Mouse (Mus musculus): Measurements from ENCODE around the gene Cwc22. TPM values are rescaled to one million over a fixed set of nuclear protein-coding genes. Genes with fewer than 3 reads are reported as not detected.
"Not testable (repeated sequence)": the region's sequence is repeated elsewhere in the genome, so short reads cannot be mapped to it uniquely, and the experiment has no call there.

Gene Cwc22
- total and polyA plus RNA-seq, 2 experiments from 2014 or later = 10.4 to 24.6 TPM

GRCm38 (mm10) chr2:77900741-77901140 is 45.4 kb downstream of the Cwc22 start:
- Histone ChIP-seq H3K36me3 (ENCODE audit: insufficient read depth) (peaks cover 43% of the 10 kb centered on the region), H3K27me3 (ENCODE audit: insufficient read depth, low read length) (no peaks in the 10 kb centered on the region), H3K4me2 (ENCODE audit: low read depth) (no peak overlapping the region), H3K27ac (ENCODE audit: low read depth, low read length) (no peak overlapping the region), H3K4me1 (ENCODE audit: insufficient read depth) (no peaks in the 10 kb centered on the region), H3K9me3 (ENCODE audit: low read length) (no peaks in the 10 kb centered on the region), H3K4me3 (ENCODE audit: low read depth, low read length) (no peak overlapping the region), H3K9ac (no peak overlapping the region)
- no peak for ATAC-seq
- 98% methylated on average over 5 of the region's 5 CpGs for WGBS
- TF ChIP-seq CTCF (IDR thresholded peaks at IDR 0.05; ENCODE audit: low read depth) = no peak
- DNase-seq = no peak

GRCm38 (mm10) chr2:77900111-77900510 is 46.1 kb downstream of the Cwc22 start:
- no peaks in the 10 kb centered on the region for H3K4me1 ChIP-seq (ENCODE audit: insufficient read depth)
- H3K27ac ChIP-seq (ENCODE audit: low read depth, low read length) = no peak overlapping the region
- H3K4me2 ChIP-seq (ENCODE audit: low read depth) = no peak overlapping the region
- no peak for DNase-seq
- TF ChIP-seq CTCF (IDR thresholded peaks at IDR 0.05; ENCODE audit: low read depth) = no peak
- peaks cover 39% of the 10 kb centered on the region for H3K36me3 ChIP-seq (ENCODE audit: insufficient read depth)
- H3K9ac ChIP-seq = no peak overlapping the region
- no peak for ATAC-seq
- H3K27me3 ChIP-seq (ENCODE audit: insufficient read depth, low read length) = no peaks in the 10 kb centered on the region
- no peak overlapping the region for H3K4me3 ChIP-seq (ENCODE audit: low read depth, low read length)
- WGBS = 73% methylated on average over 2 of the region's 2 CpGs
- no peaks in the 10 kb centered on the region for H3K9me3 ChIP-seq (ENCODE audit: low read length)

GRCm38 (mm10) chr2:77898436-77898835 is 47.7 kb downstream of the Cwc22 start:
- H3K9me3 ChIP-seq (ENCODE audit: low read length) = no peaks in the 10 kb centered on the region
- no peak overlapping the region for H3K27ac ChIP-seq (ENCODE audit: low read depth, low read length)
- no peak overlapping the region for H3K4me2 ChIP-seq (ENCODE audit: low read depth)
- H3K36me3 ChIP-seq (ENCODE audit: insufficient read depth) = peaks cover 36% of the 10 kb centered on the region
- 99% methylated on average over 2 of the region's 2 CpGs for WGBS
- no peak overlapping the region for H3K4me3 ChIP-seq (ENCODE audit: low read depth, low read length)
- TF ChIP-seq CTCF (IDR thresholded peaks at IDR 0.05; ENCODE audit: low read depth) = no peak
- H3K27me3 ChIP-seq (ENCODE audit: insufficient read depth, low read length) = no peaks in the 10 kb centered on the region
- no peaks in the 10 kb centered on the region for H3K4me1 ChIP-seq (ENCODE audit: insufficient read depth)
- DNase-seq (no peak), ATAC-seq (no peak)
- no peak overlapping the region for H3K9ac ChIP-seq

GRCm38 (mm10) chr2:77897988-77898387 is 48.2 kb downstream of the Cwc22 start:
- Histone ChIP-seq H3K4me2 (ENCODE audit: low read depth) (no peak overlapping the region), H3K4me1 (ENCODE audit: insufficient read depth) (no peaks in the 10 kb centered on the region), H3K36me3 (ENCODE audit: insufficient read depth) (peaks cover 33% of the 10 kb centered on the region), H3K4me3 (ENCODE audit: low read depth, low read length) (no peak overlapping the region), H3K27me3 (ENCODE audit: insufficient read depth, low read length) (no peaks in the 10 kb centered on the region), H3K9me3 (ENCODE audit: low read length) (no peaks in the 10 kb centered on the region), H3K9ac (no peak overlapping the region), H3K27ac (ENCODE audit: low read depth, low read length) (no peak overlapping the region)
- DNase-seq (peak; percentile 10), ATAC-seq (peak; percentile 26; the same call in 1 of the 2 replicates)
- no peak for TF ChIP-seq CTCF (IDR thresholded peaks at IDR 0.05; ENCODE audit: low read depth)
- WGBS = 81% methylated on average over 5 of the region's 5 CpGs

- Histone ChIP-seq H3K36me3 (ENCODE audit: insufficient read depth) (peaks cover 37% of the 10 kb centered on the region; the same call in 1 of the 2 replicates), H3K4me2 (ENCODE audit: low read depth) (no peak overlapping the region), H3K4me1 (ENCODE audit: insufficient read depth) (no peaks in the 10 kb centered on the region), H3K4me3 (ENCODE audit: low read depth, low read length) (no peak overlapping the region), H3K9ac (no peak overlapping the region), H3K27ac (ENCODE audit: low read depth, low read length) (no peak overlapping the region), H3K9me3 (ENCODE audit: low read length) (no peaks in the 10 kb centered on the region), H3K27me3 (ENCODE audit: insufficient read depth, low read length) (no peaks in the 10 kb centered on the region)
- WGBS = 73% methylated on average over 3 of the region's 3 CpGs
- ATAC-seq (peak; percentile 69), DNase-seq (no peak)
- no peak for TF ChIP-seq CTCF (IDR thresholded peaks at IDR 0.05; ENCODE audit: low read depth)
These were observed 48.6 kb downstream of the Cwc22 start for GRCm38 (mm10) chr2:77897558-77897899.

- H3K36me3 ChIP-seq (ENCODE audit: insufficient read depth) = peaks cover 38% of the 10 kb centered on the region; the same call in 1 of the 2 replicates
- no peaks in the 10 kb centered on the region for H3K27me3 ChIP-seq (ENCODE audit: insufficient read depth, low read length)
- no peak for TF ChIP-seq CTCF (IDR thresholded peaks at IDR 0.05; ENCODE audit: low read depth)
- H3K4me1 ChIP-seq (ENCODE audit: insufficient read depth) = no peaks in the 10 kb centered on the region
- peak; percentile 70 for DNase-seq
- H3K9ac ChIP-seq = no peak overlapping the region
- 77% methylated on average over 12 of the region's 12 CpGs for WGBS
- H3K9me3 ChIP-seq (ENCODE audit: low read length) = no peaks in the 10 kb centered on the region
- no peak overlapping the region for H3K27ac ChIP-seq (ENCODE audit: low read depth, low read length)
- ATAC-seq = peak; percentile 92
- no peak overlapping the region for H3K4me2 ChIP-seq (ENCODE audit: low read depth)
- H3K4me3 ChIP-seq (ENCODE audit: low read depth, low read length) = no peak overlapping the region
These were observed 49.2 kb downstream of the Cwc22 start for GRCm38 (mm10) chr2:77896843-77897557.

GRCm38 (mm10) chr2:77895906-77896570 is 50.1 kb downstream of the Cwc22 start:
- WGBS = 89% methylated on average over 16 of the region's 16 CpGs
- ATAC-seq; H3K9ac ChIP-seq; H3K4me2 ChIP-seq (ENCODE audit: low read depth); H3K27ac ChIP-seq (ENCODE audit: low read depth, low read length); H3K4me3 ChIP-seq (ENCODE audit: low read depth, low read length); DNase-seq; H3K9me3 ChIP-seq (ENCODE audit: low read length); H3K27me3 ChIP-seq (ENCODE audit: insufficient read depth, low read length); H3K4me1 ChIP-seq (ENCODE audit: insufficient read depth): not testable (repeated sequence)
- H3K36me3 ChIP-seq (ENCODE audit: insufficient read depth) = peaks cover 34% of the 10 kb centered on the region; the same call in 1 of the 2 replicates
